8 mouse cellular contexts compared by ENCODE assay signal in genomic region chr7:138846502-138846991, GRCm38 (mm10). TPM values are rescaled to one million over a fixed set of nuclear protein-coding genes. Genes with fewer than 3 reads are reported as not detected.
DNase-seq lines count a peak whose midpoint lies in the region; ATAC-seq and TF ChIP-seq lines count a peak whose summit lies in the region.

No protein-coding gene starts in this region.

- peak overlapping the region; percentile 94 for H3K9ac ChIP-seq in heart, embryonic 14.5 days (ENCODE audit: low read length)
- peak overlapping the region; percentile 98 for H3K9ac ChIP-seq in embryonic facial prominence, embryonic 11.5 days (replicated peaks; ENCODE audit: low read length)
- H3K9ac ChIP-seq in hindbrain, postnatal 0 days (replicated peaks; ENCODE audit: low read length): peak overlapping the region; percentile 96

- peak overlapping the region; percentile 82 for H3K4me2 ChIP-seq in heart, embryonic 14.5 days (ENCODE audit: low read length)
- H3K4me2 ChIP-seq in embryonic facial prominence, embryonic 11.5 days (ENCODE audit: low read depth, low read length): peak overlapping the region; percentile 83
- H3K4me2 ChIP-seq in hindbrain, postnatal 0 days (ENCODE audit: low read depth, low read length): peak overlapping the region; percentile 97

- TF ChIP-seq CTCF in hindbrain, postnatal 0 days (IDR thresholded peaks at IDR 0.05; ENCODE audit: low read depth): no peak

- ATAC-seq in heart, embryonic 14.5 days (ENCODE audit: insufficient number of reproducible peaks, insufficient read depth, low FRiP score, low read depth): peak; percentile 77
- ATAC-seq in CD4-positive, CD25-positive, alpha-beta regulatory T cell, adult 4 months: peak; percentile 19
- peak; percentile 75 for ATAC-seq in embryonic facial prominence, embryonic 11.5 days (replicated peaks; ENCODE audit: insufficient number of reproducible peaks, low FRiP score, low TSS enrichment, low read depth)
- peak; percentile 73 for ATAC-seq in hindbrain, postnatal 0 days
- ATAC-seq in megakaryocyte progenitor cell, adult 5-6 weeks (replicated peaks; ENCODE audit: poor library complexity): peak; percentile 22

- no peak for DNase-seq in heart, adult 9 months (ENCODE audit: low spot score in 2 of 2)
- DNase-seq in embryonic facial prominence, embryonic 11.5 days (ENCODE audit: low spot score): peak; percentile 52
- no peak for DNase-seq in hindbrain, postnatal 0 days (ENCODE audit: low spot score)
- DNase-seq in ovary, postnatal 10 days (ENCODE audit: low spot score): no peak
- DNase-seq in urinary bladder, postnatal 14 days (ENCODE audit: low spot score): no peak

- under 1% methylated on average over 57 of the region's 61 CpGs for WGBS in heart, embryonic 14.5 days
- under 1% methylated on average over 44 of the region's 61 CpGs for WGBS in embryonic facial prominence, embryonic 11.5 days
- 0% methylated on average over 42 of the region's 61 CpGs for WGBS in hindbrain, postnatal 0 days

- no peaks in the 10 kb centered on the region for H3K27me3 ChIP-seq in heart, embryonic 14.5 days (ENCODE audit: control insufficient read depth, insufficient read depth, low read length)
- H3K27me3 ChIP-seq in embryonic facial prominence, embryonic 11.5 days (ENCODE audit: control insufficient read depth, insufficient read depth, low read length): no peaks in the 10 kb centered on the region
- no peaks in the 10 kb centered on the region for H3K27me3 ChIP-seq in hindbrain, postnatal 0 days (ENCODE audit: insufficient read depth, low read length)

- H3K9me3 ChIP-seq in heart, embryonic 14.5 days (ENCODE audit: control insufficient read depth, low read length): no peaks in the 10 kb centered on the region
- H3K9me3 ChIP-seq in embryonic facial prominence, embryonic 11.5 days (replicated peaks; ENCODE audit: control insufficient read depth, low read length): no peaks in the 10 kb centered on the region
- H3K9me3 ChIP-seq in hindbrain, postnatal 0 days (ENCODE audit: low read length): no peaks in the 10 kb centered on the region

- peaks cover 9 to 32% of the 10 kb centered on the region in 2 experiments for H3K4me1 ChIP-seq in heart, embryonic 14.5 days (ENCODE audit: control insufficient read depth in 2 of 2, insufficient read depth in 2 of 2, low read length in 2 of 2)
- H3K4me1 ChIP-seq in embryonic facial prominence, embryonic 11.5 days (ENCODE audit: control insufficient read depth, insufficient read depth, low read length): no peaks in the 10 kb centered on the region
- H3K4me1 ChIP-seq in hindbrain, postnatal 0 days (ENCODE audit: insufficient read depth, low read length): peaks cover 32% of the 10 kb centered on the region

- peak overlapping the region; percentile 94 to 100 for H3K4me3 ChIP-seq in heart, embryonic 14.5 days (ENCODE audit: control insufficient read depth in 1 of 2, insufficient read depth in 1 of 2, low read depth in 1 of 2, low read length in 2 of 2)
- H3K4me3 ChIP-seq in embryonic facial prominence, embryonic 11.5 days (ENCODE audit: low read depth, low read length): peak overlapping the region; percentile 99
- peak overlapping the region; percentile 97 for H3K4me3 ChIP-seq in hindbrain, postnatal 0 days (ENCODE audit: low read length)

- H3K27ac ChIP-seq in heart, embryonic 14.5 days (replicated peaks in 1 of 2; ENCODE audit: control insufficient read depth in 1 of 2, insufficient read depth in 1 of 2, low read depth in 2 of 2, low read length in 2 of 2): peak overlapping the region; percentile 95 to 99
- H3K27ac ChIP-seq in embryonic facial prominence, embryonic 11.5 days (replicated peaks; ENCODE audit: low read depth, low read length): peak overlapping the region; percentile 91
- peak overlapping the region; percentile 98 for H3K27ac ChIP-seq in hindbrain, postnatal 0 days

- peaks cover 31% of the 10 kb centered on the region for H3K36me3 ChIP-seq in heart, embryonic 14.5 days (ENCODE audit: control insufficient read depth, insufficient read depth, low read length)
- no peaks in the 10 kb centered on the region; the same call in 1 of the 2 replicates for H3K36me3 ChIP-seq in embryonic facial prominence, embryonic 11.5 days (replicated peaks; ENCODE audit: control insufficient read depth, insufficient read depth, low read depth, low read length)
- no peaks in the 10 kb centered on the region for H3K36me3 ChIP-seq in hindbrain, postnatal 0 days (ENCODE audit: insufficient read depth, low read length)

RNA-seq across cellular contexts. Expression of gene Mapk1ip1, which starts 0.5 kb away (rescaled TPM):
- 16.3 and 16.7 TPM in 2 replicates for polyA plus RNA-seq in heart, embryonic 14.5 days (2014; fragmentation: Nextera tagmentation; extraction: Ambion mirVana)
- polyA plus RNA-seq in CD4-positive, CD25-positive, alpha-beta regulatory T cell, adult 4 months (2017; shearing (Covaris generic)): 10 to 100 TPM; 22.8 to 23.1 TPM
- 12.4 and 13.6 TPM in 2 replicates for polyA plus RNA-seq in embryonic facial prominence, embryonic 11.5 days (2014; fragmentation: Nextera tagmentation; extraction: Ambion mirVana)
- 40.8 and 46.1 TPM in 2 replicates for total RNA-seq in hindbrain, postnatal 0 days (2014; rRNA removed)
- 30.6 and 32.4 TPM in 2 replicates for polyA plus RNA-seq in hindbrain, postnatal 0 days (2015; fragmentation: Nextera tagmentation; extraction: Ambion mirVana)
- total RNA-seq in megakaryocyte progenitor cell, adult 5-6 weeks (2015): 12.4 and 16.8 TPM in 2 replicates
- total RNA-seq in megakaryocyte progenitor cell, adult 5-6 weeks (2017): 10.6 and 13.0 TPM in 2 replicates

RNA-seq across cellular contexts. Expression of gene Ppp2r2d, which starts 0.7 kb away (rescaled TPM):
- 37.5 and 38.1 TPM in 2 replicates for polyA plus RNA-seq in heart, embryonic 14.5 days (2014; fragmentation: Nextera tagmentation; extraction: Ambion mirVana)
- polyA plus RNA-seq in CD4-positive, CD25-positive, alpha-beta regulatory T cell, adult 4 months (2017; shearing (Covaris generic)): 10 to 100 TPM; 14.2 to 15.9 TPM
- polyA plus RNA-seq in embryonic facial prominence, embryonic 11.5 days (2014; fragmentation: Nextera tagmentation; extraction: Ambion mirVana): 64.5 and 72.0 TPM in 2 replicates
- total RNA-seq in hindbrain, postnatal 0 days (2014; rRNA removed): 67.0 and 70.8 TPM in 2 replicates
- polyA plus RNA-seq in hindbrain, postnatal 0 days (2015; fragmentation: Nextera tagmentation; extraction: Ambion mirVana): 97.3 and 99.5 TPM in 2 replicates
- 32.5 and 37.0 TPM in 2 replicates for total RNA-seq in megakaryocyte progenitor cell, adult 5-6 weeks (2015)
- total RNA-seq in megakaryocyte progenitor cell, adult 5-6 weeks (2017): 33.2 and 33.8 TPM in 2 replicates

Comparison
In these comparisons a context has a peak if more than half of its experiments do, and no peak if none do; other contexts are left out.
1. ATAC-seq: peak in every context shown above with its lines; median percentile 77 in heart, embryonic 14.5 days; 75 in embryonic facial prominence, embryonic 11.5 days; 73 in hindbrain, postnatal 0 days; 22 in megakaryocyte progenitor cell, adult 5-6 weeks; 19 in CD4-positive, CD25-positive, alpha-beta regulatory T cell, adult 4 months.